Mouse (Mus musculus) liver, embryonic 14.5 days (tissue): ENCODE measurements at regions not wholly inside any gene's neighbourhood (a gene's known extent, or its start where the extent isn't known, plus 50 kb on each side); places are given as distances from the start of the nearest gene placed in this dataset.

Experiments
- ATAC-seq: fragments of 200-750 bp; cut with Nextera tagmentation; 2 replicates; pipeline ENCODE4 v1.8.0; 2017; ENCODE audit warnings: moderate number of reproducible peaks, mild to moderate bottlenecking, moderate library complexity; ENCODE audit not compliant: insufficient read depth
- DNase-seq, 3 experiments: peaks; one replicate each; pipeline ENCODE4 v3.0.0-alpha.2; 2012 to 2013; ENCODE audit warnings: low read depth in 3 of 3, low spot score in 3 of 3
- H3K27ac ChIP-seq: fragments of 300-500 bp; sonication (generic); 2 replicates; pipeline ENCODE4 v1.5.1; 2014; ENCODE audit warnings: moderate library complexity, mild to moderate bottlenecking, control low read depth, inconsistent platforms
- H3K27me3 ChIP-seq: fragments of 300-500 bp; sonication (generic); 2 replicates; pipeline ENCODE4 v1.6.1; 2014; ENCODE audit warnings: mild to moderate bottlenecking, low read length, moderate library complexity; ENCODE audit not compliant: control insufficient read depth, insufficient read depth
- H3K36me3 ChIP-seq: fragments of 300-500 bp; sonication (generic); replicated peaks from 2 replicates; pipeline ENCODE4 v1.6.1; 2014; ENCODE audit warnings: low read depth; ENCODE audit not compliant: control insufficient read depth, insufficient read depth
- H3K4me1 ChIP-seq, 2 experiments: fragments of 200-500 bp in 1 of 2; fragments of 300-500 bp in 1 of 2; sonication (generic) in 1 of 2; replicated peaks; 2 replicates each; pipeline ENCODE4 v1.6.1; 2012 to 2014; ENCODE audit warnings: antibody characterized with exemption in 1 of 2, inconsistent platforms in 1 of 2, low read length in 1 of 2; ENCODE audit not compliant: control insufficient read depth in 2 of 2, insufficient read depth in 2 of 2
- H3K4me2 ChIP-seq: fragments of 300-500 bp; sonication (generic); 2 replicates; pipeline ENCODE4 v1.6.1; 2014; ENCODE audit warnings: low read depth, mild to moderate bottlenecking, control low read depth, moderate library complexity
- H3K4me3 ChIP-seq, 2 experiments: fragments of 200-500 bp in 1 of 2; fragments of 300-500 bp in 1 of 2; sonication (generic) in 1 of 2; 2 replicates each; pipeline ENCODE4 v1.5.1; 2012 to 2014; ENCODE audit warnings: low read depth in 2 of 2, low read length in 2 of 2, mild to moderate bottlenecking in 2 of 2, control low read depth in 1 of 2, inconsistent platforms in 1 of 2, moderate library complexity in 1 of 2; ENCODE audit not compliant: insufficient read depth in 1 of 2
- H3K9ac ChIP-seq: fragments of 300-500 bp; sonication (generic); replicated peaks from 2 replicates; pipeline ENCODE4 v1.6.1; 2014; ENCODE audit warnings: mild to moderate bottlenecking, control low read depth, moderate library complexity
- H3K9me3 ChIP-seq: fragments of 300-500 bp; sonication (generic); 2 replicates; pipeline ENCODE4 v1.6.1; 2016; ENCODE audit warnings: low read length, mixed read lengths; ENCODE audit not compliant: control insufficient read depth
- CTCF ChIP-seq: IDR thresholded peaks from 2 replicates; pipeline ENCODE4 v1.5.1; 2016; ENCODE audit warnings: antibody characterized with exemption, low read depth, control low read depth
- EP300 ChIP-seq: IDR thresholded peaks from 2 replicates; pipeline ENCODE4 v1.6.1; 2016; ENCODE audit warnings: antibody characterized with exemption, low read depth
- WGBS: fragments of 180-500 bp; shearing (Covaris S2); extraction: QIAGEN DNeasy Blood & Tissue Kit; methylation state at CpG from one replicate; pipeline ENCODE4 v1.1.7; 2014; ENCODE audit not compliant: insufficient replicate concordance; 5-methylcytosine and 5-hydroxymethylcytosine counted together

GRCm38 (mm10) chr1:137073857-137074572, 113.8 kb upstream of the Nr5a2 start:
- H3K27me3 ChIP-seq, result no peaks in the 10 kb centered on the region
- no peaks in the 10 kb centered on the region for H3K9me3 ChIP-seq
- 16% methylated on average over 8 of the region's 8 CpGs for WGBS
- H3K36me3 ChIP-seq, result no peaks in the 10 kb centered on the region
- DNase-seq (no peak), ATAC-seq (peak; percentile 48; the same call in 1 of the 2 replicates)
- H3K4me3 ChIP-seq, result no peak overlapping the region
- H3K4me1 ChIP-seq, result no peaks in the 10 kb centered on the region
- H3K9ac ChIP-seq, result no peak overlapping the region
- TF ChIP-seq CTCF (no peak), EP300 (no peak)
- no peak overlapping the region for H3K27ac ChIP-seq
- no peak overlapping the region for H3K4me2 ChIP-seq

DNA sequence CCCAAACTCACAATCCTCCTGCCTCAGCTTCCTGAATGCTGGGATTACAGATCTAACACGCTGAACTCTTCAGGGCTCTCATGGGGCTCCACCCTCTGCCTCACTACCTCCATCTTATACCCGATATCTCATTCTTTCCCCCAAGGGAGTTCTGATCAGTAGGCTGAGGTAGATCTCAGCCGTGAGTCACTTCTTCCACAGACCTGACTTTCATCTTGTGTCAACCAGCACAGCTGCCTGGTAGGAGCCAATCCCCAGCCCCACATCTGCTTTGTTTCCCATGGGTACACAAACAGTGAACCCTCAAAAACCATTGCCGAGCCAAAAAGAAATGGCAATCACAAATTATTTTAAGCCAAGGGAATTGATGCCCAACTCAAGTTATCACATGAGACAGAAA, 100.7 kb upstream of the Nr5a2 start:
- Histone ChIP-seq H3K4me1 (no peaks in the 10 kb centered on the region), H3K9me3 (no peaks in the 10 kb centered on the region), H3K36me3 (no peaks in the 10 kb centered on the region), H3K27ac (no peak overlapping the region), H3K9ac (no peak overlapping the region), H3K27me3 (no peaks in the 10 kb centered on the region), H3K4me2 (no peak overlapping the region), H3K4me3 (no peak overlapping the region)
- TF ChIP-seq EP300 (no peak), CTCF (no peak)
- no peak for DNase-seq
- no peak for ATAC-seq
- WGBS, result 52% methylated on average over 4 of the region's 4 CpGs

- Histone ChIP-seq H3K9me3 (no peaks in the 10 kb centered on the region), H3K9ac (no peak overlapping the region), H3K4me2 (no peak overlapping the region), H3K27ac (no peak overlapping the region), H3K36me3 (no peaks in the 10 kb centered on the region), H3K4me1 (no peaks in the 10 kb centered on the region), H3K4me3 (no peak overlapping the region), H3K27me3 (no peaks in the 10 kb centered on the region)
- DNase-seq (no peak), ATAC-seq (no peak)
- TF ChIP-seq CTCF (no peak), EP300 (no peak)
These were observed 92.9 kb upstream of the Nr5a2 start for GRCm38 (mm10) chr1:137053134-137053533.

GRCm38 (mm10) chr1:137051515-137051914, 91.3 kb upstream of the Nr5a2 start:
- 92% methylated on average over 13 of the region's 13 CpGs for WGBS
- no peak for ATAC-seq
- Histone ChIP-seq H3K36me3 (no peaks in the 10 kb centered on the region), H3K4me1 (no peaks in the 10 kb centered on the region), H3K9ac (no peak overlapping the region), H3K27ac (no peak overlapping the region), H3K9me3 (no peaks in the 10 kb centered on the region), H3K4me3 (no peak overlapping the region), H3K27me3 (no peaks in the 10 kb centered on the region), H3K4me2 (no peak overlapping the region)
- DNase-seq, result no peak
- TF ChIP-seq EP300 (no peak), CTCF (no peak)

- no peak overlapping the region for H3K9ac ChIP-seq
- H3K27me3 ChIP-seq, result no peaks in the 10 kb centered on the region
- TF ChIP-seq EP300 (no peak), CTCF (no peak)
- 62% methylated on average over 6 of the region's 6 CpGs for WGBS
- no peaks in the 10 kb centered on the region for H3K36me3 ChIP-seq
- H3K9me3 ChIP-seq, result no peaks in the 10 kb centered on the region
- ATAC-seq, result no peak
- H3K4me1 ChIP-seq, result no peaks in the 10 kb centered on the region
- DNase-seq, result no peak
- no peak overlapping the region for H3K4me3 ChIP-seq
- H3K4me2 ChIP-seq, result no peak overlapping the region
- no peak overlapping the region for H3K27ac ChIP-seq
These were observed 83.8 kb upstream of the Nr5a2 start for GRCm38 (mm10) chr1:137044076-137044475.
